Mouse (Mus musculus) heart, adult 8-10 months (tissue): ENCODE data around the gene Ovol2. TPM values are rescaled to one million over a fixed set of nuclear protein-coding genes. Genes with fewer than 3 reads are reported as not detected.

Experiments
- DNase-seq: peaks from one replicate; pipeline ENCODE4 v3.0.0; 2022; ENCODE audit warnings: low spot score
- total RNA-seq, 4 experiments: library from RNA; stranded (reverse); gene quantifications; 2 replicates each; pipeline ENCODE4 v1.2.4; 2022

Ovol2 gene
- total RNA-seq, 4 experiments from 2014 or later: not detected

DNA sequence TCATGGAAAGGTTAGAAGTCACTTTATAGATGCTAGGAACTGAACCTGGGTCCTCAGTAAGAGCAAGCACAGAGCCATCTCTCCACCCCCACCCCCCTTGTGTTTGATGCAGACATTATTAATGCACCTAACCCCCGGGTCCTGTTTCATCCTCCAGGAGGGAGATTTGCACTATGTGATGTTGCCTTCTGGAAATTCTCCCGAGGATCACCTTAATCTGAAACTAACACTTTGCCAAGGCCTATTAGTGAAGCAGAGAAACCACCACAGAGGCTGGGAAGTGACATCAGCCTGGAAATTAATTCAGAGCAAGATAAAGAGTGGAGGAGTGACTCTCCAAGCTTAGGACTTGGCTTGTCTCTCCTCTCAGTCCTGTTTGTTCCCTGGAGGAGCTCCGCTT lies 7.7 kb downstream of the Ovol2 start:
- DNase-seq: no peak

DNA sequence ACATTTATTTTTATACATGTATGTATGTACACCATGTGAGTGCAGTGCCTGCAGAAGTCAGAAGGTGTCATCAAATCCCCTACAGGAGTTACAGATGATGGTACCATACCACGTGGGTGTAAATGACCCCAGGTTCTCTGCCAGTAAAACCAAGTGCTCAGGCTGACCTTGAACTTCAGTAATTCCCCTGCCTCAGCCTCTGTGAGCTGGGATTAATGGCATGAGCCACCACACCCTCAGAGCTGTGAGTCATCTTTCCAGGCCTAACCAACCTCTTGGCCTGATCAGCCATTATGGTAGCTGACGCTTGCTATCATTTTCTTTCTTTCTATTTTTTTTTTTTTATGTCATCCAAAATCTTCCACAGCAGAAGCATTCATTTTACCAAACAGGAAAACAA lies 20.6 kb downstream of the Ovol2 start:
- no peak for DNase-seq

DNA sequence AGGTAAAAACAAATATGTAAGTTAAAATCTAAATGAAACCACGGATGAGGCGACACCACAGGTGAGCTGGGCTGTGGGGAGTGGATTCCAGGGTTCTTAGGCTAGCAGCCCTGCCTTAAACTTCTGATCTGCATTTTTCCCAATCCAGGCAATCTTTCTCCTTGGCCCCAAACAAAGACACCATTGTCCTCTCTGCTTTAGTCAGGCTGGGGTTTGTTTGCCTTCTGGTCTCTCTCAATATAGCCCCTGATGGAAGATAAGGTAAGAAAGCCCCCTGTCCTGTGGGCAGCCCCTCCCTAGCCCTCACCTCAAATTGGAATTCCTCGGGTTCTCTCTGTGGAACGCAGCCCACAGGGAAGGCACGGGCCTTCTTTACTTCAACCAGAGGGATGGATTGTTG lies 21.7 kb downstream of the Ovol2 start:
- no peak for DNase-seq

DNA sequence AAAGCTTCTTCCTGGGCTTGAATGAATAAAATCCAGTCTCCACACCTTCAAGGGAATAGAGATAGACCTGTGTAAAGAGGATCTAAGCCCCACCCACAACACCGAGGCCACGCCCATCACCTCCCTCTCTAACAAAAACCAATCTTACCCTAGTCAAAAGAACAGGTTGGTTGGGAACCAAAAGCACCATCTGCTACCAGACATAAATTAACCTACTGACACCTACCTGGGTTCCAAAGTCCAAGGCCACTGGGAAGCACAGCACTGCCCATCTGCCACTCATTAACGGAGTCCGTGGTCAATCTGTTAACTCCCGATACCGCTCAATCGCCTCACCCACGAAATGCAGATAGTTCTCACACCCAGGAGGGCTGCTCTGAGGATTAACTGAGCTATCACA lies 23.4 kb downstream of the Ovol2 start:
- DNase-seq: no peak

DNA sequence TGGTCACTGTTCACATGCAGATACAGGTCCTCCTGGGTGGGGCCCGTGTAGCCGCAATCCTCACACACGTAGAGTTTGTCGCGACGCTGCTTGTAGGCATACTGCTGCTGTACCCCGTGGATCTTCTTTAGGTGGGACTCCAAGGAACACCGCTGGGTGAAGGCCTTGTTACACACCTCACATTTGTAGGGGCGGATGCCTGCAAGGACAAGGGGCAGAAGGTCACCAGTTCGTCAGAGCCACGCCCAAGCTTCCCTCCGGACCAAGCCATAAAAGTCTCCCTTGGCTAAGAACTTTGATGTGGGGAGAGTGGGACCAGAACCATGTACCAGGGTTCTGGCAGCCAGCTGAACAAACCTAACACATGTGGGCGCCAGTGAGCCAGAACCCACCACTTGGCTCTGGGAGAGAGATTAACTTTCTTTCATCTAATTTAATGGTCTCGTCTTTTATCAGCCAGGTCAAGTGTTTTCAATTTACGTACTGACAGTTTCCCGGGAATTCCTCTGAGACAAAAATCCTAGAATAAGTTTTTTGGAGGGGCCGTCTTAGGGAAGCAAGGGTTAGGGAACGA lies 26.1 kb downstream of the Ovol2 start:
- DNase-seq: no peak

DNA sequence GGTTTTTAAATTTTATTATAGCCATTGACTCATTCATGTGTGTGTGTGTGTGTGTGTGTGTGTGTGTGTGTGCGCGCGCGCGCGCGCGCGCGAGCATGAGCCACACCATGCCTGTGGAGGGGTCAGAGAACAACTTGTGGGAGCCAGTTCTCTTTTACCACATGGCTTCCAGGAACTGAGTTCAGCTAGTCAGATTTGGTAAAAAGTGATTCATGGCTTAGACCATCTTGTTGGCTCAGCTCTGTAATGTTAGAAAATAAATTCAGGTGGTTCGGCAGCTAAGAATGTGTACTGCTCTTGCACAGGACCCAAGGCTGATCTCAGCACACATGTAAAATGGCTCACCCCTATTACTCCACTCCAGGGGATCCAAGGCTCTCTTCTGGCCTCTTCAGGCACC lies 30.8 kb downstream of the Ovol2 start:
- DNase-seq: no peak

DNA sequence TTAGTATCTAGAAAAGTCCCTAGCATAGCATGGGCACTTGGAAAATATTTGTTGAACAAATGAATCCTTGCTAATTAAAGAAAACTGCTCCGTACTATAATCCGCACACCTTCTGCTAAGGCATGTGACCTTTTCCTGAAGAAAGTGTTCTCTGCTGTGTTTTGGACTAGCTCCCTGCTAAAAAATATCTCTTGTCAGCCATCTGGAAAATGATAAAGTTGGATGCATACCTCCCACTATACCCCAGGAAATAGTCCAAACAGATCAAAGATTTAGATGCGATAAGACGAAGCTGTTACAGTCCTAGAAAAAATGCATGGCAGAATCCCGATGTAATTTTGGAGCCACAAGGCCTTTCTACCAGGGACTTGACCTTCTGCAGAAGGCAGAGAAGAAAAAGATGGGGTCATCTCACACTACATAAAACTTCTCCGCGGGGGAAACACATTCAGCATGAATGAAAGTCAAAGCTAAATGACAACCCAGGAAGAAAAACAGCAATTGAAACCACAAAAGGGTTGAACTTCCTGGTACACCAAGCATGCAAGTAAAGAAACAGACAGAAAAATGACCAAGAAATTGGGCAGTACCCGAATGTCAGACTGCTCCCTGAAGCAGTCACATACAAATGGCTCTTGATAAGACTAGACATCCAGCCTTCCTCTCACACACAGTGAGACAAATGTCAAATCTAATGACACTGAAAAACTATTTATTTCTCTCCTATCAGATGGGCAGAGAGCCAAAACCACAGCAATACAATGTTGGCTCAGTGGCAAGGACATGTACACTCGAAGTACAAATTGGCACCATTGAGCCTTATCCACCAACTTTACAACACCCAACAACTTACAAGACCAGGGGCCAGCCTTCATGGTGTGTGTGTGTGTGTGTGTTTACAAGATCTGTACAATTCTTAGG lies 31.9 kb downstream of the Ovol2 start:
- peak; percentile 13 for DNase-seq

DNA sequence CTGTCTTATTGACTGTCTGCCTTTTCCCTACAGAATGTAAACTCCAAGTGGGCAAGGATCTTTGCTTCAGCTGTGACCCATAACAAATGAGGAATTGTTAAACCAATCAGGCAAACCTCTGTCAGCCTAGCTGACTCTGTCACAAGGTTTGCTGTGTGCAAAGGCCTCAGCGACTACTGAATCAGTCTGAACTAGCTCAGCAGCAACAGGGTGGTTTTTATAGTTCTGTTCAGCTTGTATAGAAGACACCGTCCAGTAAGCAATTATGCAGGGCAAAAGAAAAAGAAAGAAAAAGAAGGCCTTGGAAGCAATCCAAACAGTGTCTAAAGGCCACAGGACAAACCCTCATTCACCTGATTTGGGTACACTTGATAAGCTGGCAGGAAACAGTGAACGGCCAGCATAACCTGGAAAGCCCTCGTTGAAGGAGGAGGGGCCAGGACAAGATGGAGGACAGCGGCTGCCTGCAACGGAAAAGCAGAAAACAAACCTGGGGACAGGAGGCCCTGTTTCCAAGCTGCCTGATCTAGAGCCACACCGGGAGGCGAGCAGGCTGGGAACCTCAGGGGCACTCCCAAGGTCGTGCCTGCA lies 36.7 kb downstream of the Ovol2 start:
- peak; percentile 13 for DNase-seq

DNA sequence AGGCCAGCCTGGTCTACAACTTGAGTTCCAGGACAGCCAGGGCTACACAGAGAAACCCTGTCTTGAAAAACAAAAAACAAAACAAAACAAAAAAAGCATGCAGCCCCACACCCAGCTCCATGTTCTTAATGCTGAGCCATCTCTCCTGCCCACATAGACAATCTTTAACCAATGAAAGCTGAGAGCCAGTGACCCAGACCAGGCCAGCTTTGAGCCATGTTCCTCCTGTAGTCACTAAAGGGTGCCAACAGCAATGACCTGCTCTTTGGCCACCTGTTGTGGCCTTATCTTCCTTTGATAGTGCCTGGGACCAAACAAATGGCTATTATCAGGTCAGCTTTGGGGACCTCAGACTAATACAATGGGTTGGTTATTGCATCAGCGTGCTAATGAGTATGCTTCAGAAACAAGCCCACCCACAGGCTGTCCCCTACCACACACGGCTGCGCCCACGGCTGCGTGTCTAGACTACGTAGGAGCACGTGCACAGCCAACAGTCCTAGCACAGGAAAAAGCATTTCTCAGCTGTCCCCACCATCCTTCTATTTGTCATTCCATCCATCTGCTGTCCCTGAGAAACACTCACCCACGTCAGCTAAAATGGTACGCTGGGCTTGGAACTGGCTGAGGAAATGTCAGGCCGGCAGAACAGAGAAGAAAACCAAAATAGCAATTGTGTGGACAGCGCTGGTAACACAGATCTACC lies 40.2 kb downstream of the Ovol2 start:
- DNase-seq: no peak

DNA sequence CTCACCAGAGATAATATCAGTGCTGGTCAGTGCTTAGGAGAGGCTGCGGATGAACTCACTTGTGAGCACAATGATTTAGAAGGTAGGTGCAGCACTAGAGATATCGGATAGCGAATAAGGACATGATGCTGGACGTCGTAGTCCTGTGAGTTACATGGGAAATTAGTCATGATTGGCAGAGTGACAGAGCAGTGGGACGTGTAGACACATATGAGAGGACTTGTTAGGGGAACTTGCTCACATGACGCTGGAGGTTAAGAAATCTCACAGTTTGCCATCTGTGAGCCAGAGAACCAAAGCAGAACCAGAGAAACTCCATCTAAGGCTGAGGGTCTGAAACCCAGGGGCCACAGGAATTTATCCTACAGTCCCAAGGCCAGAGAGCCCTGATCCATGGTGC lies 41.6 kb downstream of the Ovol2 start:
- DNase-seq: no peak

DNA sequence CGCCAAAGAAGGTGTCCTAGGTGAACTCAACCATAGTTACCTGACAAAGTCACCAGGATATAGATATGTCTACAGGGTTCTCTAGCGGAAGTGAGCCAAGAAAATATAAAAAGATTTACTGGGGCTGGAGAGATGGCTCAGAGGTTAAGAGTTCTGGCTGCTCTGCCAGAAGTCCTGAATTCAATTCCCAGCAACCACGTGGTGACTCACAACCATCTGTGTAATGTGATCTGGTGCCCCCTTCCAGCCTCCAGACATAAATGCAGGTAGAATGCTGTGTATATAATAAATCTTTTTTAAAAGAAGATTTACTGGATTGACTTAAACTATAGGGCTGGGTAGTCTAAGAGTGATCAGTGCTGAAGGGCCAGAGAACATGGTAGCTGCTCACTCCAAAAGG lies 50.5 kb downstream of the Ovol2 start:
- no peak for DNase-seq

DNA sequence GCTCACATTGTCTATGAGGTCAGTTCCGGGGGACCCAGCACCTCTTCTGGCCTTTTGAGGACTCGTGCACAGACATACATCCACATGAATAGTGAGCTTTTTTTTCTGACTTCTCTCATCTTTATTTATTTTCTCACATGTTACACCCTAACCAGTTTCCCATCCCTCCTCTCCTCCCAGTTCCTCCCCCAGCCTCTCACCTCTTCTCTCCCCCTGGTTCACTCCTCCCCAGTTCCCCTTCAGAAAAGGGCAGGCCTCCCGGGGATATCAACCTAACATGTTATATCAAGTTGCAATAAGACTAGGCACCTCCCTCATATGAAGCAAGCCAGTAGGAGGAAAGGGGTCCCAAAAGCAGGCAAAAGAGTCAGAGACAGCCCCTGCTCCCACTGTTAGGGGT lies 51.4 kb downstream of the Ovol2 start:
- DNase-seq: no peak

DNA sequence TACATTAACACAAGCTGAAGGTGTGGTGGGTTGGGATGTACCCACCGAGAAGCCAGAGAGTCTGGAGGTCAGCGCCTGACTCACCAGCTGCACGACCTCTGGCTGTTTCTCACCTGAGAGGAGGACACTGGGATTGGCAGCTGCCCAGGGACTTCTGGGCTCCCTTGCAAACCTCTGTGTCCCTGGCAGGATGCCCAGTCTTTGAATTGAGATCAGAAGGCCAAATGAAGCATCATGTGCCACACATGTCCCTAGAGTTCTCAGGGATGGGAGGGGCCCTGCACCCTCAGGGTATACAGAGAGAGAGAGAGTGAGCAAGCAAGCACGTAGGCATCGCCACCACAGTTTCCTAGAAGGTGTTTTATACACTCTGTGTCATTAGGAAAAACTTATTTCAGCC lies 52.2 kb downstream of the Ovol2 start:
- DNase-seq: peak; percentile 84

DNA sequence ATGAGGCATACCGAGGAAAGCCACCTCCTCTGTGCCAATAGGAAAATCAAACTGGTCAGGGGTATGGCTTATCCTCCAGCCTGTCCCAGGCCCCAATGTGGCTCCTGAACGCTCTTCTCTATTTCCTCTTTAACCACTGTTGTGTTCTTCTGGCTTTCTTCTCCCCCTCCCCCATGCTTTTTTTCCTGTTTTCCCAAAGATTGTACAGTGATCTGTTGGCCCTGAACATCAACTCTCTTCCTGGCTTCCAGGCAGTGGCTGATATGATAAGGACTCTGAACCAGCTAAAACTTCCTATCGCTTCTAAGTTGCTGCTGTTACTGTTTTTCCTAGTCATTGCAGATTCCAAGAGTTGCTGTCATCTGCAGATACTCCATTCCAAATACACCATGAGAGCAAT lies 55.1 kb downstream of the Ovol2 start:
- no peak for DNase-seq

DNA sequence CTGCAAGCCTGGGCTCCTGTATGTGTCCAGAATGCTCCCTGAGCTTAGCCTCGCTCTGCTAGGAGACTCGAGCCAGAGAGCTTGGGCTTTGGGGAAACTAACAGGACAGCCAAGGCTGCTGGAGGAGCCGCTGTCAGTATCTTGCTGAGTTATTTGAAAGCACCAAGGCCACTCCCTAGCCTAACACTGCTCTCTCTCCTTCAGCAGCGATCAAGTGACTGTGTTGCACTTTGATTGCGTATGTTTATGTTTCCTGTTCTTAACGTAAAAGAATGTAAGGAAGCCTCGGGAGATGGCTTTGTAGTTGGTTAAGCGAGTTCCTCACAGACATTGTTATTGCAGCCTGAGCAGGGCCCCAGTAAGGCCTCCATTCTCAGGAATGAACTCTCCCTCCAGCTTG lies 57.2 kb downstream of the Ovol2 start:
- no peak for DNase-seq

DNA sequence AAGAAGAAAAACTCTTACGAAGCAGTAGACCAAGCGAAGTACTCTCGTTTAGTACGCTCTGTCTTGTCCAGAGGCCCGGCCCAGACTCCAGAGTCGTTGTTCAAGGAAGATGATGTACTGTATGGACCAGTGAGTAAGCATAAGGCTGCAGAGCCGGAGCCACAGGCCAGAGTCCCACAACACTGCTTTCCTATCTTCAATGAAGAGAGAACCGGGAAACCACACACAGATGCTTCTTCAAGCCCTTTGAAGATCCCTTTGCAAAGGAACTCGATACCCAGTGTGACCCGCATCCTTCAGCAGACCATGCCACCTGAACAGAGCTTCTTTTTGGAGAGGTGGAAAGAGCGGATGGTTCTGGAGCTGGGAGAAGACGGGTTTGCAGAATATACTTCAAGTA lies 59.9 kb downstream of the Ovol2 start:
- no peak for DNase-seq

DNA sequence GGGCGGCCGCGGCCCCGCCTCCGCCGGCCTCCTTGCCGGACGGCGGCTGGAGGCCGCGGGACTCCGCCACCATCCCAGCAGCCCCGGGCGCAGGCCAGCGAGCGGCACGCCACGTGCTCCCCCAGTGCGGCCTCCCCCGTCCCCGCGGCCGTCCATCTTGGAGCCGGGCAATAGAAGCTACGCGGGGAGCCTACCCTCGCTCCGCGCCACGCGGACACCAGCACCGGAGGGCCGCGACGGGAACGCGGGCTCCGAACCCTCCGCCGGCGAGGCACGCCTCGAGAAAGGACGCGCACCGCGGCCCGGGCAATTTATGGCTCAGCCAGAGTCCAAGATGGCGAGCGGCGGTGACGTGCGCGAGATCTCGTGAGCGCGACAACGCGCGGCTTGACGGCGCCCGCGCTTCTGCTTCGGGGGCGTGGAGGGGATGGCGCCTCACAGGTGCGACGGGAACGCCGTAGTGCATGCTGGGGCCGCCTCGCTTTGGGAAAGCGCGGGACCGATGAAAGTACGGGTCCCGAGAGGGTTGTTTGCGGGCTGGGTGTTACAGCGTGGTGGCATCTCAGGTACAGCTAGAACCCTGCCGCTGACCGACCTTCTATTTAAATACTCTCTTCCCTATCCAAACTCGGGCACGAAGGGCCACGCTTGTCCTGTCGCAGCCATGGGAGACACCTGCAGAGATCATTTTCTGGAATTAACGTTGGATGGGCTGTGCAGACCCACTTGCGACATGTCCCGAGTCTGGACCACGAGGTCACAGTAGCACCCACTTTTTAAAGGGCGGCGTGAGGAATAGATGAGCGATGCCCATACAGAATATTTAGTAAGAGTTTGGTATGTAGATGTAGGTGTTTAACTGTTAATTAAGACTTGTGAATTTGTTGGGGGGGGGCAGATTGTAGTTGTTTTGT lies 61.2 kb downstream of the Ovol2 start, which contains the start of the genes Mgme1 and Snx5:
Gene Mgme1 (plus strand): TSS at position 157 of the 914 bp plus-strand sequence.
Gene Snx5 (minus strand): TSS at position 400 of the 914 bp plus-strand sequence.
- peak; percentile 90 for DNase-seq

DNA sequence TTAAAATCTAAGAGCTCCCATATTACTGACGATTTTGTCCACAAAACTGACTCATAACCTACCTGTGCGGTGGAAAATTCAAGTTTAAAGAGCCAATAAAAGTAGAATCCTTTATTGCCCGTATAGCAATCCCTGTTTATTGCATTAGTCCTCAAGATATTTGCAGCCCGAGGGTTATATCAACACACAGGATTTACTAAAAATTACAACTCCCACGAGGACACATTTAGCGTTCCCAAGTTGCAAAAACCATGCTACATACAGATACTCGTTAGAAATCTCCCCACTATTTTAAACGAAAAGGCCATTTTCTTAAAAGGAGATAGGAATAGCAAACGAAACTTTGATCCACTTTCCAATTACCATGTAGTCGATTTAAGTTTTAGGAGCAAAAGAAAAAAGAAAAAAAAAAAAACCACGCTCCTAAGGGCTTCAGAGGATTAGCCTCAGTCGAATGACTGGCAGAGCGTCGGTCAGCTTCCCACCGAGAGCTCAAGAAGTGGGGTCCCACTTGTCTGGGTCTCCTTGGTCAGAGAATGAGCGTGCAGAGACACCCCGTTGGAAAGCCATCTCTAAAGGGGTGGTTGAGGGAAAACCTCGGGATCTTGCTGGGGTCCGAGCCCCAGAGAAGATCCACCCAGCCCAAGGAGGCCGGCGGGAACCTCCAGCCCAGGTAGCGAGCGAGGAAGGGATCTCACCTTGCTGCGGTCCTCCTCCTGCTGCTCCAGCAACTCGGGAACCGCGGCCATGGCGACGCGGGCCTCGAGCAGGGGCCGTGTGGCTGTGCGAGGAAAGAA lies 62.1 kb downstream of the Ovol2 start:
- no peak for DNase-seq

DNA sequence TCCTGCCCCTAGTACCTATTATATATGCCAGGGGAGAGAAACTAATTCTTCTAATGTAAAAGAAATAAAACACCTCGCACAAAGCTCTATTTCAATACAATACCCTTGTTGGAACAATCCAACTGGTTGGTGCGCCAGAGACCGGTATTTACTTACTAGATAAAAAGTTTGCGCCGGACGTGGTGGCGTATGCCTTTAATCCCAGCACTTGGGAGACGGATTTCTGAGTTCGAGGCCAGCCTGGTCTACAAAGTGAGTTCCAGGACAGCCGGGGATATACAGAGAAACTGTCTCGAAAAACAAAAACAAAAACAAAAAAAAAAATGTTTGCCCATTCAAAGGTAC lies 62.7 kb downstream of the Ovol2 start:
- no peak for DNase-seq
